Mouse (Mus musculus) spleen, postnatal 0 days (tissue): ENCODE data around the gene Rnf183. TPM values are rescaled to one million over a fixed set of nuclear protein-coding genes. Genes with fewer than 3 reads are reported as not detected.

Experiments
- polyA plus RNA-seq: library from polyadenylated mRNA; unstranded; fragments of >200 nt; fragmentation: Nextera tagmentation; extraction: Ambion mirVana; gene quantifications from 2 replicates; pipeline ENCODE4 v1.2.1, GENCODE M21; 2015

The Rnf183 gene
- polyA plus RNA-seq = not detected in 2 replicates

GRCm38 (mm10) chr4:62435081-62435480, at the start of gene Rnf183:
Rnf183 (minus strand) TSS chr4:62435252.

DNA sequence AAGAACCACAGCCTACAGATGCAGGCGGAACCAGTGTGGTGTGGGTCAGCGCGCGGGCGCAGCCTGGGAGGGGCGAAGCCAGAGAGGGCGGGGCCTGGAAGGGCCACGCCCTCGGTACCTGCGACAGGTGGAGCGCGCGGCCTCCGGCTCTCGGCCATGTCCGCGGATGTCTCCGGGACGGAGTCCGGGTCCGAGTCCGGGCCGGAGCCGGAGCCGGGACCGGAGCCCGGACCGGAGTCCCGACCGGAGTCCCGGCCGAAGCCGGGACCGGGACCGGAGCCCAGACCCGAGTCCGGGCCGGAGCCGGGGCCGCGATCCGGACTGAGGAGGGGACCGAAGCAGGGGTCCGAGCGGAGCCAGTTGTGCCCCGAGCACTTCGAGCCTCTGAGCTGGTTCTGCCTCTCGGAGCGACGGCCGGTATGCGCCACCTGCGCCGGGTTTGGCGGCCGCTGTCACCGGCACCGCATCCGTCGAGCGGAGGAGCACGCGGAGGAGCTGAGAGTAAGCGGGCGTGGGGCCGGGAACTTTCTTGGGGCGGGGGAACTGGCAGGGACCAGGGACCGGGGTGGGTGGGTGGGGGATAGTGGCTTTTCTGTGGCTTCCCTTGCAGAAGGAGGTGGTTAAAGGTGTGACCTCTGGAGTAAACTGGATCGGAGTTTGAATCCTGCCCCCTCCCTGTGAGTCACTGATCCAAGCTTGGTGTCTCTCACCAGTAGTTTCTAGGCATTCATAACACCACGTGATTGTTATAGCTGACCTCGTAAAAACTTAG, 45.1 kb upstream of the Rnf183 start, which contains the start of gene Bspry:
Gene Bspry (plus strand): TSS at position 117 of the 772 bp plus-strand sequence.

DNA sequence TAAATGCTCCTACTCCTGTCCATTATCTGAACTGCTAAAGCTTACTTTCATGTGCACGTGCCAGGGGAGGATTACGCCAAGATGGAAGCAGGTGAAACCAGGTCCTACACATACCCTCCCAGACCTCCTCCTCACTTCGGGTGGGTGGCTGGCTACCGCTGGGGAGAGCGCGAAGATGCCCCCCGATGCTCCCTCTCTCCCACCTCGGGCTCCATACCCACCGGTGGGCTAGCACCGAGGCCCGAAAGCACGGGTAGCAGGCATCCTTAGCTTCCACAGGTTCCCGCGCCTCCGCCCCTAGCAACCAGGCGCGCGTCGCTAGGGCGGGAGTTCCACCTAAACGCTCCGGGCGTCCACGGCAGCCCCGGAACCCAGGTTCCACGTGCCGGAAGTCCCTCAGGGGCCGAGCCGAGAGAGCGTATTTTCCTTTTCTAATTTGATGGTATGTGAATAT, 35.6 kb upstream of the Rnf183 start, which contains the start of gene Wdr31:
Gene Wdr31 (minus strand): TSS at position 299 of the 454 bp plus-strand sequence.

DNA sequence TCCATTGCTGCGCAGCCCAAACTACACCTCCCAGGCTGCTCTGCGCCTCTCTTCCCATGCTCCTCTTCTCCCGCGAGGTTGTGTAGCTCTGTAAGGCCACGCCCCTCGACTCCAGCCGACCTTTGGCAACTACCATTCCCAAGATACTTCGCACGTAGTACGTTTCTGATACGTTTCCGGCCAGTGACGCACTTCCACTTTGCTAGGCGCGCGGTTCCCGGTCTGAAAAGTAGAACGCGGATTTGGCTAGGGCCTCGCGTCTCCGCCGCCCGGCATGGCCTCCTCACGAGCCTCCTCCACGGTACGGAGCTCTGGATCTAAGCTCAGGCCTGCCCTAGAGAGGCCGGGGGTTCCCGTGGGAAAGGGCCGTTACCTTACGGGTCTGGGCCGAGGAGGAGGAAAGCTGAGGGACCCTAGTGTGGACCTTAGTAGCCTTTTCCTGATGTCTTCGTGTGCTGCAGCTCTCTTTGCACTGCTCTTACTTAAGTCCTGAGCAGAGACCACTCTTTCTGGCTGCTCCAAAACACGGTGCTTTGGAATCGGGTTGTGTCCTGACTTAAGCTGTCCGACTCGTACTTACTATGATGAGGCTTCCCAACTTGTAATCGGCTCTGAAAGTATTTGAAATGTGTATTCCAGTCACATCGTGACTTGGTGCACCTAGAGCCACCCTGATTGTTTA, 26.3 kb downstream of the Rnf183 start, which contains the start of the genes Cdc26 and Prpf4:
Gene Cdc26 (minus strand): TSS at position 42 of the 682 bp plus-strand sequence.
Gene Prpf4 (plus strand): TSS at position 197 of the 682 bp plus-strand sequence.

Other genes starting within 250 kb of the Rnf183 start
- 1.2 and 2.0 TPM in 2 replicates for gene Zfp37, start 204.2 kb downstream of the Rnf183 start, polyA plus RNA-seq
- 15.7 and 21.4 TPM in 2 replicates for gene Slc31a2, start 172.7 kb downstream of the Rnf183 start, polyA plus RNA-seq
- gene Fkbp15, start 74.7 kb downstream of the Rnf183 start, polyA plus RNA-seq = 18.5 and 21.3 TPM in 2 replicates
- 21.1 and 22.6 TPM in 2 replicates for gene Slc31a1, start 74.5 kb downstream of the Rnf183 start, polyA plus RNA-seq
- 89.9 and 92.8 TPM in 2 replicates for gene Cdc26, start 26.6 kb downstream of the Rnf183 start, polyA plus RNA-seq
- gene Prpf4, start 26.5 kb downstream of the Rnf183 start, polyA plus RNA-seq = 12.7 and 13.3 TPM in 2 replicates
- gene Wdr31, start 35.6 kb upstream of the Rnf183 start, polyA plus RNA-seq = 2.2 and 2.6 TPM in 2 replicates
- gene Bspry, start 44.8 kb upstream of the Rnf183 start, polyA plus RNA-seq = 0.19 and 0.86 TPM in 2 replicates
- 2.4 and 4.0 TPM in 2 replicates for gene Hdhd3, start 68.2 kb upstream of the Rnf183 start, polyA plus RNA-seq
- gene Alad, start 84.7 kb upstream of the Rnf183 start, polyA plus RNA-seq = 533 and 652 TPM in 2 replicates
- gene Pole3, start 89.8 kb upstream of the Rnf183 start, polyA plus RNA-seq = 71.2 and 84.8 TPM in 2 replicates
- 0.08 and 0.18 TPM in 2 replicates for gene 4933430I17Rik, start 90.1 kb upstream of the Rnf183 start, polyA plus RNA-seq
- gene Rgs3, start 124.6 kb upstream of the Rnf183 start, polyA plus RNA-seq = 17.6 and 23.6 TPM in 2 replicates